24 mouse cellular contexts compared by ENCODE assay signal in genomic region chr17:46866836-46867235, GRCm38 (mm10). TPM values are rescaled to one million over a fixed set of nuclear protein-coding genes. Genes with fewer than 3 reads are reported as not detected.
A peak's percentile ranks its signal among the peaks of the same experiment; 100 is the strongest.
DNase-seq lines count a peak whose midpoint lies in the region; ATAC-seq and TF ChIP-seq lines count a peak whose summit lies in the region.
"Had no signal": no experiment of that assay in that cellular context is flagged by ENCODE, and none has a peak within 500 bp of the region (broad histone marks: within the 10 kb centered on the region; RNA-seq: fewer than 3 reads in every experiment).

No protein-coding gene starts in this region.

- peaks cover 8 to 14% of the 10 kb centered on the region in 2 experiments for H3K4me1 ChIP-seq in CH12.LX (ENCODE audit: control insufficient read depth in 1 of 2, insufficient read depth in 2 of 2)
- H3K4me1 ChIP-seq in liver, embryonic 12.5 days, result peaks cover 37% of the 10 kb centered on the region
- H3K4me1 ChIP-seq in kidney, embryonic 16.5 days (ENCODE audit: insufficient read depth, low read length), result no peaks in the 10 kb centered on the region
- H3K4me1 ChIP-seq: forebrain, embryonic 15.5 days; hindbrain, embryonic 15.5 days; limb, embryonic 15.5 days; stomach, embryonic 15.5 days had no signal

- H3K27ac ChIP-seq in CH12.LX (ENCODE audit: insufficient read depth, low read depth), result no peak overlapping the region
- H3K27ac ChIP-seq in macrophage, result peak overlapping the region; percentile 19; the same call in 1 of the 2 replicates
- H3K27ac ChIP-seq in liver, embryonic 12.5 days, result no peak overlapping the region
- H3K27ac ChIP-seq in kidney, embryonic 16.5 days (ENCODE audit: low read length), result no peak overlapping the region
- H3K27ac ChIP-seq: forebrain, embryonic 15.5 days; heart, adult 2 months; hindbrain, embryonic 15.5 days; limb, embryonic 15.5 days; stomach, embryonic 15.5 days had no signal

- dilution Hi-C loops in CH12.LX (cut with MboI; ENCODE audit: extremely low pct_ligation_motif_present, extremely low pct_unique_long_range_greater_than_20kb, low sequenced_read_pairs), result no loop called here

- no peaks in the 10 kb centered on the region for H3K79me2 ChIP-seq in CH12.LX (replicated peaks; ENCODE audit: control insufficient read depth, extremely low read depth, insufficient read depth, poor library complexity, severe bottlenecking)
- no peaks in the 10 kb centered on the region for H3K79me2 ChIP-seq in macrophage (ENCODE audit: inconsistent target)

- no peak for TF ChIP-seq RAD21 in CH12.LX (IDR thresholded peaks at IDR 0.05; ENCODE audit: low read depth, low read length)

- no peak for ATAC-seq in liver, embryonic 12.5 days
- no peak for ATAC-seq in kidney, embryonic 16.5 days (ENCODE audit: low FRiP score, low TSS enrichment)
- ATAC-seq: forebrain, embryonic 15.5 days; midbrain, embryonic 16.5 days had no signal

- WGBS in macrophage (ENCODE audit: missing documents), result 79% methylated on average over 12 of the region's 12 CpGs
- 78% methylated on average over 12 of the region's 12 CpGs for WGBS in liver, embryonic 12.5 days (ENCODE audit: insufficient replicate concordance)
- 88% methylated on average over 12 of the region's 12 CpGs for WGBS in kidney, embryonic 16.5 days

- no peak for TF ChIP-seq EP300 in CH12.LX (IDR thresholded peaks at IDR 0.05; ENCODE audit: low read length)

- no peak for TF ChIP-seq CTCF in CH12.LX (conservative IDR thresholded peaks at IDR 0.05 in 1 of 2, IDR thresholded peaks at IDR 0.05 in 1 of 2; ENCODE audit: low read depth in 2 of 2, low read length in 2 of 2)

- H3K4me2 ChIP-seq in CH12.LX (ENCODE audit: insufficient read depth, low read depth, poor library complexity, severe bottlenecking), result no peak overlapping the region
- no peak overlapping the region for H3K4me2 ChIP-seq in liver, embryonic 12.5 days
- H3K4me2 ChIP-seq in kidney, embryonic 16.5 days (replicated peaks; ENCODE audit: low read depth, low read length), result no peak overlapping the region
- H3K4me2 ChIP-seq: forebrain, embryonic 15.5 days; hindbrain, embryonic 15.5 days; limb, embryonic 15.5 days; stomach, embryonic 15.5 days had no signal

- H3K27me3 ChIP-seq in CH12.LX (replicated peaks), result no peaks in the 10 kb centered on the region
- no peaks in the 10 kb centered on the region for H3K27me3 ChIP-seq in liver, embryonic 12.5 days (replicated peaks)
- no peaks in the 10 kb centered on the region for H3K27me3 ChIP-seq in kidney, embryonic 16.5 days (ENCODE audit: insufficient read depth, low read length)
- H3K27me3 ChIP-seq: forebrain, embryonic 15.5 days; hindbrain, embryonic 15.5 days; limb, embryonic 15.5 days; stomach, embryonic 15.5 days had no signal

- DNase-seq in left cerebral cortex, adult 11 months (ENCODE audit: low spot score), result peak; percentile 49
- DNase-seq in left cerebral cortex, postnatal 4 days, result no peak
- DNase-seq in CH12.LX (ENCODE audit: extremely low read depth), result no peak
- DNase-seq in adrenal gland, postnatal 10 days, result peak; percentile 54
- DNase-seq in heart, postnatal 36 days, result no peak
- DNase-seq: cerebellum, adult 9-10 months; gastrocnemius, postnatal 10 days; heart, adult 2 months; kidney, adult 11 months; kidney, postnatal 25 days; lung, adult 2 months; thymus, postnatal 14 days had no signal

- no peak for TF ChIP-seq POLR2A in CH12.LX (IDR thresholded peaks at IDR 0.05; ENCODE audit: low read depth, low read length)

- no peak overlapping the region for H3K9ac ChIP-seq in CH12.LX (ENCODE audit: insufficient read depth, low read depth)
- H3K9ac ChIP-seq in liver, embryonic 12.5 days, result no peak overlapping the region
- no peak overlapping the region for H3K9ac ChIP-seq in kidney, embryonic 16.5 days (replicated peaks; ENCODE audit: low read length)
- H3K9ac ChIP-seq: forebrain, embryonic 15.5 days; hindbrain, embryonic 15.5 days; limb, embryonic 15.5 days; stomach, embryonic 15.5 days had no signal

- no peak overlapping the region for H3K4me3 ChIP-seq in CH12.LX (replicated peaks in 1 of 3; ENCODE audit: low read depth in 2 of 3, low read length in 2 of 3, poor library complexity in 1 of 3)
- H3K4me3 ChIP-seq in macrophage (ENCODE audit: inconsistent target), result no peak overlapping the region
- no peak overlapping the region for H3K4me3 ChIP-seq in liver, embryonic 12.5 days
- no peak overlapping the region for H3K4me3 ChIP-seq in kidney, embryonic 16.5 days (ENCODE audit: low read length)
- H3K4me3 ChIP-seq: forebrain, embryonic 15.5 days; heart, adult 2 months; hindbrain, embryonic 15.5 days; limb, embryonic 15.5 days; stomach, embryonic 15.5 days had no signal

- H3K36me3 ChIP-seq in CH12.LX (replicated peaks in 1 of 2; ENCODE audit: control insufficient read depth in 1 of 2, insufficient read depth in 1 of 2, low read length in 1 of 2), result peaks cover 0 to 17% of the 10 kb centered on the region in 2 experiments
- H3K36me3 ChIP-seq in macrophage (ENCODE audit: inconsistent target), result no peaks in the 10 kb centered on the region
- no peaks in the 10 kb centered on the region for H3K36me3 ChIP-seq in liver, embryonic 12.5 days
- no peaks in the 10 kb centered on the region for H3K36me3 ChIP-seq in kidney, embryonic 16.5 days (ENCODE audit: insufficient read depth, low read length)
- H3K36me3 ChIP-seq: forebrain, embryonic 15.5 days; hindbrain, embryonic 15.5 days had no signal

- intact Hi-C loops in left cerebral cortex, postnatal 4 days (cut with DNase I), result no loop called here
- intact Hi-C loops in heart, postnatal 36 days (cut with DNase I), result no loop called here

- in situ Hi-C loops in CH12.LX (cut with MboI; ENCODE audit: low pct_ligation_motif_present, low pct_unique_long_range_greater_than_20kb, low sequenced_read_pairs), result no loop called here

- H3K9me3 ChIP-seq in CH12.LX (replicated peaks; ENCODE audit: low read length), result no peaks in the 10 kb centered on the region
- no peaks in the 10 kb centered on the region for H3K9me3 ChIP-seq in liver, embryonic 12.5 days (replicated peaks)
- H3K9me3 ChIP-seq in kidney, embryonic 16.5 days (ENCODE audit: low read length), result no peaks in the 10 kb centered on the region; the same call in 1 of the 2 replicates
- H3K9me3 ChIP-seq: forebrain, embryonic 15.5 days; hindbrain, embryonic 15.5 days; limb, embryonic 15.5 days; stomach, embryonic 15.5 days had no signal

TF ChIP-seq in CH12.LX, 34 proteins besides CTCF, POLR2A, EP300 and RAD21:
- TF ChIP-seq NRF1 (IDR thresholded peaks at IDR 0.05; ENCODE audit: low read depth, low read length), result no peak
- peak; percentile 73 for TF ChIP-seq BHLHE40 (IDR thresholded peaks at IDR 0.05; ENCODE audit: low read depth, low read length)
- TF ChIP-seq KAT2A (IDR thresholded peaks at IDR 0.05; ENCODE audit: insufficient replicate concordance, low read length), result no peak
- TF ChIP-seq JUN (IDR thresholded peaks at IDR 0.05; ENCODE audit: insufficient read depth, low read depth, low read length), result no peak
- TF ChIP-seq MAFK (IDR thresholded peaks at IDR 0.05; ENCODE audit: insufficient replicate concordance, low read length), result no peak
- no peak for TF ChIP-seq UBTF (IDR thresholded peaks at IDR 0.05; ENCODE audit: low read depth, low read length)
- no peak for TF ChIP-seq GABPA (IDR thresholded peaks at IDR 0.05; ENCODE audit: insufficient replicate concordance, low read depth, low read length)
- TF ChIP-seq ELF1 (IDR thresholded peaks at IDR 0.05; ENCODE audit: low read depth, low read length), result no peak
TF ChIP-seq in CH12.LX: peak in this region for 1.

RNA-seq across cellular contexts. Expression of gene Bicral, which starts 8.6 kb away (rescaled TPM):
- total RNA-seq in left cerebral cortex, postnatal 4 days (2021), result 10 to 100 TPM; 42.2 to 45.3 TPM
- total RNA-seq in CH12.LX (2012; rRNA removed) (7.1 and 7.4 TPM in 2 replicates), CH12.LX (2014; rRNA removed) (2.4 and 3.0 TPM in 2 replicates)
- polyA plus RNA-seq in CH12.LX (2012; ENCODE audit: insufficient read length, low read depth) (5.0 and 5.9 TPM in 2 replicates), macrophage (2018) (9.3 to 10.1 TPM (median 9.6 TPM) in 3 replicates)
- 10 to 100 TPM; 15.2 to 19.0 TPM for total RNA-seq in adrenal gland, postnatal 10 days (2021)
- 10 to 100 TPM in 25 of 26 experiments, 1 to 10 TPM in 1; 9.1 to 43.6 (median 25.7) TPM for total RNA-seq in macrophage (2018; cell fraction: chromatin; rRNA removed)
- 10 to 100 TPM in 23 of 26 experiments, 1 to 10 TPM in 3; 5.6 to 21.0 (median 16.7) TPM for total RNA-seq in macrophage (2018; cell fraction: cytosol; rRNA removed)
- total RNA-seq in macrophage (2018; cell fraction: nucleus; rRNA removed), result 10 to 100 TPM in 21 of 26 experiments, 1 to 10 TPM in 5; 6.5 to 29.0 (median 19.3) TPM
- polyA plus RNA-seq in liver, embryonic 12.5 days (2016; fragmentation: Nextera tagmentation; extraction: Ambion mirVana), result 4.8 and 5.2 TPM in 2 replicates
- total RNA-seq in heart, postnatal 36 days (2021), result 10 to 100 TPM; 14.9 to 15.3 TPM
- 3.2 and 3.6 TPM in 2 replicates for polyA plus RNA-seq in kidney, embryonic 16.5 days (2015; fragmentation: Nextera tagmentation; extraction: Ambion mirVana)

RNA-seq across cellular contexts. Expression of gene Tbcc, which starts 23.6 kb away (rescaled TPM):
- total RNA-seq in left cerebral cortex, postnatal 4 days (2021), result 10 to 100 TPM; 23.4 to 28.5 TPM
- total RNA-seq in CH12.LX (2012; rRNA removed) (27.8 and 32.8 TPM in 2 replicates), CH12.LX (2014; rRNA removed) (19.4 and 21.6 TPM in 2 replicates)
- polyA plus RNA-seq in CH12.LX (2012; ENCODE audit: insufficient read length, low read depth) (15.1 and 16.4 TPM in 2 replicates), macrophage (2018) (6.2 to 17.0 TPM (median 13.3 TPM) in 3 replicates)
- total RNA-seq in adrenal gland, postnatal 10 days (2021), result 10 to 100 TPM; 21.6 to 23.3 TPM
- 10 to 100 TPM in 5 of 26 experiments, 1 to 10 TPM in 20, not detected in 1; 2.5 to 15.6 (median 5.9) TPM for total RNA-seq in macrophage (2018; cell fraction: chromatin; rRNA removed)
- 10 to 100 TPM in 23 of 26 experiments, 1 to 10 TPM in 3; 8.5 to 19.6 (median 14.6) TPM for total RNA-seq in macrophage (2018; cell fraction: cytosol; rRNA removed)
- 10 to 100 TPM in 12 of 26 experiments, 1 to 10 TPM in 14; 4.0 to 19.1 (median 9.8) TPM for total RNA-seq in macrophage (2018; cell fraction: nucleus; rRNA removed)
- polyA plus RNA-seq in liver, embryonic 12.5 days (2016; fragmentation: Nextera tagmentation; extraction: Ambion mirVana), result 34.2 and 36.4 TPM in 2 replicates
- 10 to 100 TPM; 15.9 to 16.6 TPM for total RNA-seq in heart, postnatal 36 days (2021)
- polyA plus RNA-seq in kidney, embryonic 16.5 days (2015; fragmentation: Nextera tagmentation; extraction: Ambion mirVana), result 49.8 and 54.7 TPM in 2 replicates

RNA-seq across cellular contexts. Expression of gene Prph2, which starts 43.4 kb away (rescaled TPM):
- not detected for total RNA-seq in left cerebral cortex, postnatal 4 days (2021)
- total RNA-seq in CH12.LX (2012; rRNA removed) (not detected in 2 replicates), CH12.LX (2014; rRNA removed) (not detected in 2 replicates)
- polyA plus RNA-seq in CH12.LX (2012; ENCODE audit: insufficient read length, low read depth) (not detected in 2 replicates), macrophage (2018) (not detected in 3 replicates)
- total RNA-seq in adrenal gland, postnatal 10 days (2021), result not detected
- not detected for total RNA-seq in macrophage (2018; cell fraction: chromatin; rRNA removed)
- not detected for total RNA-seq in macrophage (2018; cell fraction: cytosol; rRNA removed)
- total RNA-seq in macrophage (2018; cell fraction: nucleus; rRNA removed), result not detected
- not detected in 2 replicates for polyA plus RNA-seq in liver, embryonic 12.5 days (2016; fragmentation: Nextera tagmentation; extraction: Ambion mirVana)
- total RNA-seq in heart, postnatal 36 days (2021), result not detected
- 0.09 and 0.14 TPM in 2 replicates for polyA plus RNA-seq in kidney, embryonic 16.5 days (2015; fragmentation: Nextera tagmentation; extraction: Ambion mirVana)
- total RNA-seq: gastrocnemius, postnatal 10 days; heart, adult 2 months; megakaryocyte progenitor cell, adult 5-6 weeks had no signal
- polyA plus RNA-seq: forebrain, embryonic 15.5 days; heart, adult 2 months; heart, postnatal 0 days; limb, embryonic 15.5 days; lung, adult 2 months; midbrain, embryonic 16.5 days; neural tube, embryonic 14.5 days; small intestine, adult 2 months; stomach, embryonic 15.5 days had no signal

Comparison
In these comparisons a context has a peak if more than half of its experiments do, and no peak if none do; other contexts are left out.
1. DNase-seq: peak in left cerebral cortex, adult 11 months (single experiment) and adrenal gland, postnatal 10 days (single experiment); none in left cerebral cortex, postnatal 4 days (single experiment), CH12.LX (single experiment) and heart, postnatal 36 days (0 of 2).